Mouse (Mus musculus): ENCODE data around the gene Tbc1d30.
"Not testable (repeated sequence)": the region's sequence is repeated elsewhere in the genome, so short reads cannot be mapped to it uniquely, and the experiment has no call there.

- TF ChIP-seq CTCF, EP300 (IDR thresholded peaks at IDR 0.05; ENCODE audit: low read depth): not testable (repeated sequence)
These were observed 14.5 kb downstream of the Tbc1d30 start for GRCm38 (mm10) chr10:121336536-121336935.
